Mouse (Mus musculus) intestine, postnatal 0 days (tissue): Measurements from ENCODE around the gene S100a3. TPM values are rescaled to one million over a fixed set of nuclear protein-coding genes. Genes with fewer than 3 reads are reported as not detected.

Experiments used
- ATAC-seq: fragments of 200-750 bp; cut with Nextera tagmentation; 2 replicates; pipeline ENCODE4 v1.8.0; 2017; ENCODE audit warnings: mild to moderate bottlenecking, moderate TSS enrichment, moderate library complexity
- H3K27ac ChIP-seq: fragments of 300-500 bp; sonication (generic); 2 replicates; pipeline ENCODE4 v1.5.1; 2014; ENCODE audit warnings: mild to moderate bottlenecking, low read depth, low read length, moderate library complexity
- H3K27me3 ChIP-seq: fragments of 300-500 bp; sonication (generic); replicated peaks from 2 replicates; pipeline ENCODE4 v1.6.1; 2014; ENCODE audit warnings: low read length, mixed read lengths; ENCODE audit not compliant: control insufficient read depth, insufficient read depth
- H3K36me3 ChIP-seq: fragments of 300-500 bp; sonication (generic); 2 replicates; pipeline ENCODE4 v1.6.1; 2014; ENCODE audit warnings: mild to moderate bottlenecking, moderate library complexity; ENCODE audit not compliant: control insufficient read depth, insufficient read depth
- H3K4me1 ChIP-seq: fragments of 300-500 bp; sonication (generic); replicated peaks from 2 replicates; pipeline ENCODE4 v1.6.1; 2014; ENCODE audit warnings: antibody characterized with exemption, low read length, mixed read lengths; ENCODE audit not compliant: control insufficient read depth, insufficient read depth
- H3K4me2 ChIP-seq: fragments of 300-500 bp; sonication (generic); replicated peaks from 2 replicates; pipeline ENCODE4 v1.6.1; 2014; ENCODE audit warnings: low read depth, mild to moderate bottlenecking, moderate library complexity
- H3K4me3 ChIP-seq: fragments of 300-500 bp; sonication (generic); 2 replicates; pipeline ENCODE4 v1.5.1; 2014; ENCODE audit warnings: low read depth, low read length
- H3K9ac ChIP-seq: fragments of 300-500 bp; sonication (generic); 2 replicates; pipeline ENCODE4 v1.6.1; 2014; ENCODE audit warnings: mild to moderate bottlenecking, low read depth, low read length
- H3K9me3 ChIP-seq: fragments of 300-500 bp; sonication (generic); 2 replicates; pipeline ENCODE4 v1.6.1; 2016; ENCODE audit warnings: mixed run types; ENCODE audit not compliant: control insufficient read depth
- CTCF ChIP-seq: sonication (generic); IDR thresholded peaks from 2 replicates; pipeline ENCODE4 v1.5.1; 2016; ENCODE audit warnings: low read depth, mild to moderate bottlenecking, control low read depth, antibody characterized with exemption, moderate library complexity
- WGBS: fragments of 180-500 bp; shearing (Covaris S2); extraction: QIAGEN DNeasy Blood & Tissue Kit; methylation state at CpG from one replicate; pipeline ENCODE4 v1.1.7; 2014; 5-methylcytosine and 5-hydroxymethylcytosine counted together
- polyA plus RNA-seq: library from polyadenylated mRNA; unstranded; fragments of >200 nt; fragmentation: Nextera tagmentation; extraction: Ambion mirVana; gene quantifications from 2 replicates; pipeline ENCODE4 v1.2.1, GENCODE M21; 2015

S100a3 gene
- polyA plus RNA-seq, 1 experiment from 2014 or later = 0.37 TPM

DNA sequence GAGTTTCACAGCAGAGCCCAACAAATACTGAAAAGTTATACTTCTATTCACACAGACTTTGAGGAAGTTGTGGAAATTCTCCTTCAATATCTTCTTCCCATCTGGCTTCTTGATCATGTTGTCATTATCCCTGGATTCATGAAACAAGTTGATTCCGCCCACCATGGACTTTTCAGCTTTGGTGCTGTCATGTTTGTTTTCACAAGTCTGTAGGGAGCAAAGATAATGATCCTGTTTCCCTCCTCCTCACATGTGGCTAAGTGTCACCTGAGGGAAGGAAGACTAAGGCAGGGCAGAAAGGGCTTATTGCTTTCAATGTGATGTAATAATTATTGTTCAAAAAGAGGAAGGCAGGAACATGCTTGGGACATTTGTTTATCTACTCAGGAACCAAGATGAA lies 86.9 kb downstream of the S100a3 start:
- Histone ChIP-seq H3K4me3 (no peak overlapping the region), H3K9ac (no peak overlapping the region), H3K27ac (no peak overlapping the region), H3K27me3 (no peaks in the 10 kb centered on the region), H3K36me3 (no peaks in the 10 kb centered on the region), H3K9me3 (no peaks in the 10 kb centered on the region), H3K4me1 (no peaks in the 10 kb centered on the region), H3K4me2 (no peak overlapping the region)
- 85% methylated on average over 1 of the region's 1 CpGs for WGBS
- TF ChIP-seq CTCF = no peak
- no peak for ATAC-seq

DNA sequence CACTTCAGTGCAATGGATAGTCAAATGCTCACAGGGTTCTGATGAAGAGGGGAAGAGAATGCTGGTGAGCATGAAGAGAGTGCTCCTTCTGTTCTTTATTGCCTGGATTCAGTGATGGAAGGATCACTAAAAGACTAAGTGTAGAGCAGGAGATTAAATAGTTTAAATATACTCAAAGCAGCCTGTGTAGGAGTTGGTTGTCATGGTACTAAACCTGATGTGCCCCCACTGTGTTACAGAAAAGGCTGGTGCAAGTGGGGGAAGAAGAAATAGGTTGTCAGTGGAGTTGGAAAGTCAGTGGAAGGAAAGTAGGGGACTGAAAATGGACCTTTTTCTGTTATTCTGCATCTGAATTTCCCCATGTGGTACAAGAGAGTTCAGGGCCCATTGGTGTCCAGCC lies 88.6 kb downstream of the S100a3 start:
- no peak for TF ChIP-seq CTCF
- no peak for ATAC-seq
- no peaks in the 10 kb centered on the region for H3K4me1 ChIP-seq

GRCm38 (mm10) chr3:90649832-90650231 lies 89.5 kb downstream of the S100a3 start:
- H3K4me1 ChIP-seq = no peaks in the 10 kb centered on the region
- WGBS = 95% methylated on average over 2 of the region's 2 CpGs
- no peak for TF ChIP-seq CTCF
- no peaks in the 10 kb centered on the region for H3K9me3 ChIP-seq
- no peak overlapping the region for H3K4me2 ChIP-seq
- no peak overlapping the region for H3K4me3 ChIP-seq
- ATAC-seq = no peak
- H3K9ac ChIP-seq = no peak overlapping the region
- no peaks in the 10 kb centered on the region for H3K27me3 ChIP-seq
- no peaks in the 10 kb centered on the region for H3K36me3 ChIP-seq
- H3K27ac ChIP-seq = no peak overlapping the region

More for the DNA sequence above, 88.6 kb downstream of the S100a3 start:
- H3K9me3 ChIP-seq = no peaks in the 10 kb centered on the region
- H3K4me2 ChIP-seq = no peak overlapping the region
- no peaks in the 10 kb centered on the region for H3K27me3 ChIP-seq
- no peak overlapping the region for H3K9ac ChIP-seq
- H3K4me3 ChIP-seq = no peak overlapping the region
- H3K27ac ChIP-seq = no peak overlapping the region
- no peaks in the 10 kb centered on the region for H3K36me3 ChIP-seq

Other genes starting within 250 kb of the S100a3 start
- gene Slc27a3, start 170.6 kb upstream of the S100a3 start, polyA plus RNA-seq = 2.5 and 2.9 TPM in 2 replicates
- 8.8 and 9.7 TPM in 2 replicates for gene Ints3, start 127.0 kb upstream of the S100a3 start, polyA plus RNA-seq
- 3.4 and 4.2 TPM in 2 replicates for gene Npr1, start 94.7 kb upstream of the S100a3 start, polyA plus RNA-seq
- 38.3 and 40.7 TPM in 2 replicates for gene Ilf2, start 84.5 kb upstream of the S100a3 start, polyA plus RNA-seq
- gene Snapin, start 69.5 kb upstream of the S100a3 start, polyA plus RNA-seq = 53.1 and 53.9 TPM in 2 replicates
- 61.3 and 63.7 TPM in 2 replicates for gene Chtop, start 51.1 kb upstream of the S100a3 start, polyA plus RNA-seq
- gene S100a1, start 46.2 kb upstream of the S100a3 start, polyA plus RNA-seq = 1,091 and 1,109 TPM in 2 replicates
- gene S100a13, start 46.1 kb upstream of the S100a3 start, polyA plus RNA-seq = 70.3 and 78.7 TPM in 2 replicates
- 0.61 and 1.1 TPM in 2 replicates for gene S100a14, start 33.7 kb upstream of the S100a3 start, polyA plus RNA-seq
- 61.6 and 69.1 TPM in 2 replicates for gene S100a16, start 23.3 kb upstream of the S100a3 start, polyA plus RNA-seq
- gene S100a2, start 29.7 kb downstream of the S100a3 start, polyA plus RNA-seq = not detected in 2 replicates
- not detected in 2 replicates for gene Gm42674, start 41.3 kb downstream of the S100a3 start, polyA plus RNA-seq
- 8.6 and 8.7 TPM in 2 replicates for gene S100a4, start 43.2 kb downstream of the S100a3 start, polyA plus RNA-seq
- 4.1 and 5.6 TPM in 2 replicates for gene S100a5, start 47.9 kb downstream of the S100a3 start, polyA plus RNA-seq
- 374 and 424 TPM in 2 replicates for gene S100a6, start 52.3 kb downstream of the S100a3 start, polyA plus RNA-seq
- gene S100a7a, start 93.4 kb downstream of the S100a3 start, polyA plus RNA-seq = 0.12 TPM in 1 of 2 replicates, not detected in the other
- gene S100a8, start 108.4 kb downstream of the S100a3 start, polyA plus RNA-seq = 2.7 and 4.6 TPM in 2 replicates
- gene S100a9, start 135.1 kb downstream of the S100a3 start, polyA plus RNA-seq = 2.8 and 3.3 TPM in 2 replicates
- not detected in 2 replicates for gene Pglyrp4, start 166.3 kb downstream of the S100a3 start, polyA plus RNA-seq
- not detected in 2 replicates for gene Gm5849, start 217.3 kb downstream of the S100a3 start, polyA plus RNA-seq